Mouse (Mus musculus): ENCODE results near the gene Olfr624.
A peak's percentile ranks its signal among the peaks of the same experiment; 100 is the strongest.
"Not testable (repeated sequence)": the region's sequence is repeated elsewhere in the genome, so short reads cannot be mapped to it uniquely, and the experiment has no call there.

The Olfr624 gene

GRCm38 (mm10) chr7:103671091-103671490, at the start of gene Olfr624:
TSS of gene Olfr624 (minus strand) at chr7:103671191.
- no peak for DNase-seq (ENCODE audit: low read depth, low spot score)

DNA sequence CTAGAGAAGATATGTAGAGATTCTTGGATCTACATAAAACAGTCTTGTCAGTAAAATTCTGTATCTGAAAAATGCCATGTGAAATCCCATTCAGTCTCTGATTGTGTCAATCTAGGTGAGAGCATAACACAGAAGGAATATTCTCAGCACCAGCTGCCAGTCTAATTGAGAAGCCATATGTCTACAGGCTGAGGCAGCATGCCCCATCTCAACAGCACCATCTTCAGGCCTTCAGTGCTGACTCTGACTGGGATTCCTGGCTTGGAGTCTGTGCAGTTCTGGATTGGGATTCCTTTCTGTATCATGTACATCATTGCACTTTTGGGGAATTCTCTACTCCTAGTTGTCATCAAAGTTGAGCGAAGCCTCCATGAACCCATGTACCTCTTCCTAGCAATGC, 45.4 kb upstream of the Olfr624 start:
- not testable (repeated sequence) for DNase-seq (ENCODE audit: low read depth, low spot score)

DNA sequence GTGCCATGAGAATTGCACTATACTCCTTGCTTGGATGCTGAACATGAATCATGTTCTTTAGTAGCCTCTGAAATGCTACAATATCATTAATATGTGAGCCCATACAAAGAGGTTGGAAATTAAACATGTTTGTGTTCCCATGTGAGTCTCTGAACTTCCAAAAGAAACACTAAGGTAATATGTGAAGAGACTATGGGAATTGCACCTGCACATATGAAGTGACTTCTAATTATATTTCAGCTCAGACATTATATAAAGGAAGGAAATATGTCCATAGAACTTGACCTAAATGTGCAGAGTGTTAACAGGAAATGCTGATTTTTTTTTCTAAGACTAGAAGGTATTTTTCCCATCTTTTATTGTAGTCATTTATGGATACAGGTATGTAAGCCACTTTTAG, 43.4 kb upstream of the Olfr624 start, which contains the start of gene Olfr243:
Gene Olfr243, plus strand, starts transcription at position 301 of the 400 bp plus-strand sequence.
- no peak for DNase-seq (ENCODE audit: low read depth, low spot score)

- DNase-seq (ENCODE audit: low read depth, low spot score): peak; percentile 40
These were observed 41.0 kb upstream of the Olfr624 start for GRCm38 (mm10) chr7:103712024-103712423.

- no peak for DNase-seq (ENCODE audit: low read depth, low spot score)
These were observed 28.5 kb upstream of the Olfr624 start for GRCm38 (mm10) chr7:103699469-103699868.

DNA sequence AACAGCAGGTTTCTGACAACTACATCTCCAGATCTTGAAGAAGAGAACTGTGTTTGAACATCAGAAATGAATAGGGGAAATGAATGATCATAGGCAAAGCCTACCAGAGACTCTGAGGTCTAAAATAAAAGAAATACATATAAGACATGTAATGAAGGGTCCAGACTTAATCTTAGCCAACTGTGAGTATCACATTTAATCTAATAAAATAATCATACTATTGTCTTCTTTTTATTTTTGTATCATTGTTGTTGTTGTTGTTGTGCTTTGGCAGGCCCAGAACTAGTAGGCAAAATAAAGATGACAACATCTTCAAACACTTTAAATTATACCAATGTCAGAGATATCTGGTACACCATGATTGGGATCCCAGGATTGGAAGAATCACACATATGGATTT, 11.4 kb upstream of the Olfr624 start, which contains the start of gene Olfr625-ps1:
Gene Olfr625-ps1, plus strand, starts transcription at position 301 of the 400 bp plus-strand sequence.
- DNase-seq (ENCODE audit: low read depth, low spot score): no peak

DNA sequence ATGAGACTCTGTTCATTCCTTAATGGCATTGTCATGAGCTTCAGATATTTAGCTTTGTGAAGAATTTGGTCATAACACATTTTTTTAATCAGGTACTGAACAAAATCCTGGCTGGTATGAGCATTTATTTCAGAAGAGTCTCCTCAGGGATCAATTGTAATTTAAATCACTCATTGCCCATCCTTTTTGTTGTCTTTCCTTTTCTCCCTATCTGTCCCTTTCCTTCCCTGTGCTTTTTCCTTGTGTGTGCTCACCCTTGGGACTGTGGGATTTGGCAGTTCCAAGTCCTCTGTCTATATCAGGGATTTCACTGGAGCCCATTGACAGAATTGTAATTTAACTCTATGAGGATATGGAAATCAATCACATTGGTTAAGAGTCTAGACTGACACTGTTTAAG, 7.4 kb downstream of the Olfr624 start, which contains the start of gene Olfr623:
Gene Olfr623, minus strand, starts transcription at position 101 of the 400 bp plus-strand sequence.
- no peak for DNase-seq (ENCODE audit: low read depth, low spot score)

- no peak for DNase-seq (ENCODE audit: low read depth, low spot score)
These were observed 26.9 kb downstream of the Olfr624 start for GRCm38 (mm10) chr7:103644070-103644469.

- no peak for DNase-seq (ENCODE audit: low read depth, low spot score)
These were observed 28.4 kb downstream of the Olfr624 start, which contains the start of gene Olfr622 for GRCm38 (mm10) chr7:103642602-103643001. TSS of gene Olfr622 (minus strand) at chr7:103642702.

GRCm38 (mm10) chr7:103636795-103637194, 34.2 kb downstream of the Olfr624 start:
- no peak for DNase-seq (ENCODE audit: low read depth, low spot score)

All from CD4-positive, CD25-positive, alpha-beta regulatory T cell, adult 2 months (primary cell).